In genomic region chr8:13287692-13288623, GRCm38 (mm10) we compare ENCODE assay signal across 8 mouse cellular contexts. TPM values are rescaled to one million over a fixed set of nuclear protein-coding genes. Genes with fewer than 3 reads are reported as not detected.
DNase-seq lines count a peak whose midpoint lies in the region; ATAC-seq and TF ChIP-seq lines count a peak whose summit lies in the region.

Dcun1d2 (minus strand) TSS chr8:13288131.
Tmco3 (plus strand) TSS chr8:13288190.

- no peaks in the 10 kb centered on the region for H3K27me3 ChIP-seq in hindbrain, postnatal 0 days (ENCODE audit: insufficient read depth, low read length)

- peak within 1 kb of the TSS; percentile 97 for H3K4me2 ChIP-seq in hindbrain, postnatal 0 days (ENCODE audit: low read depth, low read length)

- peaks cover 8% of the 10 kb centered on the region; the same call in 1 of the 2 replicates for H3K36me3 ChIP-seq in hindbrain, postnatal 0 days (ENCODE audit: insufficient read depth, low read length)

- H3K9me3 ChIP-seq in hindbrain, postnatal 0 days (ENCODE audit: low read length): no peaks in the 10 kb centered on the region

- H3K4me1 ChIP-seq in hindbrain, postnatal 0 days (ENCODE audit: insufficient read depth, low read length): peaks cover 15% of the 10 kb centered on the region

- no peak for TF ChIP-seq CTCF in gastrocnemius, adult 2 months (IDR thresholded peaks at IDR 0.05)
- no peak for TF ChIP-seq CTCF in hindbrain, postnatal 0 days (IDR thresholded peaks at IDR 0.05; ENCODE audit: low read depth)
- no peak for TF ChIP-seq CTCF in left cerebral cortex, adult 2 months (IDR thresholded peaks at IDR 0.05)

- peak within 1 kb of the TSS; percentile 83 for H3K4me3 ChIP-seq in gastrocnemius, adult 2 months
- H3K4me3 ChIP-seq in hindbrain, postnatal 0 days (ENCODE audit: low read length): peak within 1 kb of the TSS; percentile 72
- peak within 1 kb of the TSS; percentile 87 for H3K4me3 ChIP-seq in left cerebral cortex, adult 2 months

- ATAC-seq in common myeloid progenitor, adult 5-6 weeks (replicated peaks; ENCODE audit: low read depth, poor library complexity, severe bottlenecking): peak; percentile 73
- peak; percentile 94 for ATAC-seq in hindbrain, postnatal 0 days
- peak; percentile 77 for ATAC-seq in megakaryocyte, adult 5-6 weeks (ENCODE audit: poor library complexity, severe bottlenecking)

- peak within 1 kb of the TSS; percentile 100 for H3K27ac ChIP-seq in gastrocnemius, adult 2 months
- peak within 1 kb of the TSS; percentile 92 for H3K27ac ChIP-seq in hindbrain, postnatal 0 days
- H3K27ac ChIP-seq in left cerebral cortex, adult 2 months: peak within 1 kb of the TSS; percentile 98

- peak; percentile 98 for DNase-seq in ZHBTc4 (ENCODE audit: low read depth, low spot score)
- peak; percentile 98 for DNase-seq in gastrocnemius, adult 2 months
- DNase-seq in hindbrain, postnatal 0 days (ENCODE audit: low spot score): peak; percentile 99
- DNase-seq in left cerebral cortex, adult 2 months (ENCODE audit: extremely low spot score in 1 of 2, low spot score in 2 of 2): peak; percentile 95 to 96
- peak; percentile 94 to 96 for DNase-seq in right cerebral cortex, adult 2 months (ENCODE audit: low spot score in 2 of 2)
- DNase-seq in urinary bladder, postnatal 14 days (ENCODE audit: low spot score): peak; percentile 96

- H3K9ac ChIP-seq in hindbrain, postnatal 0 days (replicated peaks; ENCODE audit: low read length): peak within 1 kb of the TSS; percentile 74

- intact Hi-C loops in gastrocnemius, adult 2 months (cut with DNase I): no loop called here
- intact Hi-C loops in left cerebral cortex, adult 2 months (cut with DNase I): no loop called here

- WGBS in hindbrain, postnatal 0 days: under 1% methylated on average over 75 of the region's 79 CpGs

RNA-seq across cellular contexts. Expression of gene Dcun1d2, which starts in this region (rescaled TPM):
- 20.0 and 21.4 TPM in 2 replicates for total RNA-seq in common myeloid progenitor, adult 5-6 weeks (2017)
- total RNA-seq in gastrocnemius, adult 2 months (2021): 10 to 100 TPM; 76.5 to 87.0 TPM
- total RNA-seq in hindbrain, postnatal 0 days (2014; rRNA removed): 27.3 and 33.8 TPM in 2 replicates
- polyA plus RNA-seq in hindbrain, postnatal 0 days (2015; fragmentation: Nextera tagmentation; extraction: Ambion mirVana): 24.9 and 25.1 TPM in 2 replicates
- total RNA-seq in left cerebral cortex, adult 2 months (2021): 10 to 100 TPM; 40.5 to 46.0 TPM
- total RNA-seq in megakaryocyte, adult 5-6 weeks (2015): 10.6 and 10.8 TPM in 2 replicates
- 14.6 and 19.7 TPM in 2 replicates for total RNA-seq in megakaryocyte, adult 5-6 weeks (2017)

RNA-seq across cellular contexts. Expression of gene Tmco3, which starts in this region (rescaled TPM):
- 5.0 and 8.8 TPM in 2 replicates for total RNA-seq in common myeloid progenitor, adult 5-6 weeks (2017)
- 10 to 100 TPM; 11.3 to 15.8 TPM for total RNA-seq in gastrocnemius, adult 2 months (2021)
- total RNA-seq in hindbrain, postnatal 0 days (2014; rRNA removed): 30.9 and 31.3 TPM in 2 replicates
- 31.8 and 33.5 TPM in 2 replicates for polyA plus RNA-seq in hindbrain, postnatal 0 days (2015; fragmentation: Nextera tagmentation; extraction: Ambion mirVana)
- total RNA-seq in left cerebral cortex, adult 2 months (2021): 10 to 100 TPM; 47.3 to 51.9 TPM
- total RNA-seq in megakaryocyte, adult 5-6 weeks (2015): 11.2 and 16.0 TPM in 2 replicates
- total RNA-seq in megakaryocyte, adult 5-6 weeks (2017): 8.2 and 8.9 TPM in 2 replicates

Comparison
In these comparisons a context has a peak if more than half of its experiments do, and no peak if none do; other contexts are left out.
1. Peak in every context shown above with its lines: DNase-seq, ATAC-seq, H3K4me3 ChIP-seq and H3K27ac ChIP-seq.